Mouse (Mus musculus): ENCODE results near the gene Tpp1.

DNA sequence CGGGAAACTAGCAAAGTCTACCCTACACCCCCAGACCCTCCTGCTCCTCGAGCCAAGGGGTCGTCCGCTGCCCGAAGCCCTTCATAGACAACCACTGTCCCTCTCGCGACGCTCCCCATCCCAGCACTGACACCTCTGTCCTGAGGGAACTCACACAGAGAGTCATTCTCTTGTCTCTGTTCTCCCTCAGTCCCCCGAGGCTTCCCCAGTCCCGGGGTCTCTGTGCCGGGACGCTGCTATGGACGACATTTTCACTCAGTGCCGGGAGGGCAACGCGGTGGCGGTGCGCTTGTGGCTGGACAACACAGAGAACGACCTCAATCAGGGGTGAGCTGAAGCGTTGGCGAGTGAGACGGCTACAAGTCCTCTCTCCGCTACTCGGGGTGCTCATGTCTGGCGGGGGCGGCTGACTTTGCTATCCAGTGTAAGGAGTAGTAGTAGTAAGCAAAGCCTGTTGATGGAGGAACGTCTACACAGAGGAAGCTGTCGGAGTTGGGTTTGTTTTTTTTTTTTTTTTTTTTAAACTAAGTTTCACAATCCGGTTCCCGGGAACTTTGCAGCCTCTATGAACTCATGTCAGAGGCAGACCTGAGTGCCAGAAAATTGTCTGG, 15.0 kb downstream of the Tpp1 start, which contains the start of gene Rrp8:
- TF ChIP-seq POLR2A (IDR thresholded peaks at IDR 0.05; ENCODE audit: extremely low read depth, insufficient read depth, low read length) = no peak
- no peak for TF ChIP-seq CTCF (IDR thresholded peaks at IDR 0.05; ENCODE audit: low read depth, low read length)

All from liver, adult 2 months (tissue).